Mouse (Mus musculus): ENCODE measurements around the gene Slc17a4. TPM values are rescaled to one million over a fixed set of nuclear protein-coding genes. Genes with fewer than 3 reads are reported as not detected.

The Slc17a4 gene
- polyA plus RNA-seq, 1 experiment, result not detected

- Histone ChIP-seq H3ac (ENCODE audit: control insufficient read depth, insufficient read length, low read depth) (no peak overlapping the region), H3K36me3 (ENCODE audit: control insufficient read depth, insufficient read depth) (no peaks in the 10 kb centered on the region), H3K79me2 (ENCODE audit: control insufficient read depth, insufficient read depth) (no peaks in the 10 kb centered on the region), H3K27me3 (ENCODE audit: control insufficient read depth, insufficient read depth, insufficient read length) (no peaks in the 10 kb centered on the region), H3K79me3 (ENCODE audit: low read depth) (no peaks in the 10 kb centered on the region), H3K4me3 (ENCODE audit: insufficient read depth, poor library complexity, severe bottlenecking) (no peak overlapping the region)
- no peak for TF ChIP-seq USF1 (IDR thresholded peaks at IDR 0.05; ENCODE audit: low read depth)
- TF ChIP-seq CEBPB (IDR thresholded peaks at IDR 0.05; ENCODE audit: low read depth), result no peak
- TF ChIP-seq CTCF (IDR thresholded peaks at IDR 0.05; ENCODE audit: control insufficient read depth, insufficient read depth, insufficient read length), result no peak
- no peak for TF ChIP-seq MYOG (IDR thresholded peaks at IDR 0.05; ENCODE audit: control insufficient read depth, extremely low read depth, insufficient read length)
- no peak for TF ChIP-seq MAX (IDR thresholded peaks at IDR 0.05)
- no peak for TF ChIP-seq FOSL1 (IDR thresholded peaks at IDR 0.05; ENCODE audit: insufficient read depth, low read length, poor library complexity, severe bottlenecking)
- TF ChIP-seq MYOD1 (IDR thresholded peaks at IDR 0.05; ENCODE audit: control insufficient read depth, insufficient read length, low read depth), result no peak
Observed at GRCm38 (mm10) chr13:23930461-23930860, 15.7 kb upstream of the Slc17a4 start.

GRCm38 (mm10) chr13:23928637-23929036, 13.8 kb upstream of the Slc17a4 start:
- H3K36me3 ChIP-seq (ENCODE audit: control insufficient read depth, insufficient read depth), result no peaks in the 10 kb centered on the region
- H3K79me3 ChIP-seq (ENCODE audit: low read depth), result no peaks in the 10 kb centered on the region
- no peaks in the 10 kb centered on the region for H3K27me3 ChIP-seq (ENCODE audit: control insufficient read depth, insufficient read depth, insufficient read length)
- H3K79me2 ChIP-seq (ENCODE audit: control insufficient read depth, insufficient read depth), result no peaks in the 10 kb centered on the region
- no peak for TF ChIP-seq MAX (IDR thresholded peaks at IDR 0.05)
- TF ChIP-seq FOSL1 (IDR thresholded peaks at IDR 0.05; ENCODE audit: insufficient read depth, low read length, poor library complexity, severe bottlenecking), result no peak
- no peak for TF ChIP-seq MYOD1 (IDR thresholded peaks at IDR 0.05; ENCODE audit: control insufficient read depth, insufficient read length, low read depth)
- no peak for TF ChIP-seq CEBPB (IDR thresholded peaks at IDR 0.05; ENCODE audit: low read depth)
- TF ChIP-seq CTCF (IDR thresholded peaks at IDR 0.05; ENCODE audit: control insufficient read depth, insufficient read depth, insufficient read length), result no peak
- no peak for TF ChIP-seq MYOG (IDR thresholded peaks at IDR 0.05; ENCODE audit: control insufficient read depth, extremely low read depth, insufficient read length)
- no peak for TF ChIP-seq USF1 (IDR thresholded peaks at IDR 0.05; ENCODE audit: low read depth)
- no peak overlapping the region for H3ac ChIP-seq (ENCODE audit: control insufficient read depth, insufficient read length, low read depth)
- H3K4me3 ChIP-seq (ENCODE audit: insufficient read depth, poor library complexity, severe bottlenecking), result no peak overlapping the region

- TF ChIP-seq MAX (IDR thresholded peaks at IDR 0.05) (no peak), FOSL1 (IDR thresholded peaks at IDR 0.05; ENCODE audit: insufficient read depth, low read length, poor library complexity, severe bottlenecking) (no peak), CEBPB (IDR thresholded peaks at IDR 0.05; ENCODE audit: low read depth) (no peak), USF1 (IDR thresholded peaks at IDR 0.05; ENCODE audit: low read depth) (no peak), MYOD1 (IDR thresholded peaks at IDR 0.05; ENCODE audit: control insufficient read depth, insufficient read length, low read depth) (no peak), CTCF (IDR thresholded peaks at IDR 0.05; ENCODE audit: control insufficient read depth, insufficient read depth, insufficient read length) (no peak), MYOG (IDR thresholded peaks at IDR 0.05; ENCODE audit: control insufficient read depth, extremely low read depth, insufficient read length) (no peak)
- Histone ChIP-seq H3K27me3 (ENCODE audit: control insufficient read depth, insufficient read depth, insufficient read length) (no peaks in the 10 kb centered on the region), H3K79me2 (ENCODE audit: control insufficient read depth, insufficient read depth) (no peaks in the 10 kb centered on the region), H3K36me3 (ENCODE audit: control insufficient read depth, insufficient read depth) (no peaks in the 10 kb centered on the region), H3K4me3 (ENCODE audit: insufficient read depth, poor library complexity, severe bottlenecking) (no peak overlapping the region), H3ac (ENCODE audit: control insufficient read depth, insufficient read length, low read depth) (no peak overlapping the region), H3K79me3 (ENCODE audit: low read depth) (no peaks in the 10 kb centered on the region)
Observed at GRCm38 (mm10) chr13:23925792-23926191, 11.0 kb upstream of the Slc17a4 start.

- no peak overlapping the region for H3ac ChIP-seq (ENCODE audit: control insufficient read depth, insufficient read length, low read depth)
- TF ChIP-seq MYOG (IDR thresholded peaks at IDR 0.05; ENCODE audit: control insufficient read depth, extremely low read depth, insufficient read length) (no peak), CTCF (IDR thresholded peaks at IDR 0.05; ENCODE audit: control insufficient read depth, insufficient read depth, insufficient read length) (no peak), MYOD1 (IDR thresholded peaks at IDR 0.05; ENCODE audit: control insufficient read depth, insufficient read length, low read depth) (no peak), USF1 (IDR thresholded peaks at IDR 0.05; ENCODE audit: low read depth) (no peak), FOSL1 (IDR thresholded peaks at IDR 0.05; ENCODE audit: insufficient read depth, low read length, poor library complexity, severe bottlenecking) (no peak), MAX (IDR thresholded peaks at IDR 0.05) (no peak), CEBPB (IDR thresholded peaks at IDR 0.05; ENCODE audit: low read depth) (no peak)
- no peaks in the 10 kb centered on the region for H3K27me3 ChIP-seq (ENCODE audit: control insufficient read depth, insufficient read depth, insufficient read length)
- no peaks in the 10 kb centered on the region for H3K36me3 ChIP-seq (ENCODE audit: control insufficient read depth, insufficient read depth)
- no peaks in the 10 kb centered on the region for H3K79me3 ChIP-seq (ENCODE audit: low read depth)
- no peak overlapping the region for H3K4me3 ChIP-seq (ENCODE audit: insufficient read depth, poor library complexity, severe bottlenecking)
- H3K79me2 ChIP-seq (ENCODE audit: control insufficient read depth, insufficient read depth), result no peaks in the 10 kb centered on the region
Observed at GRCm38 (mm10) chr13:23917674-23918073, 2.9 kb upstream of the Slc17a4 start.

- no peaks in the 10 kb centered on the region for H3K79me3 ChIP-seq (ENCODE audit: low read depth)
- no peak overlapping the region for H3ac ChIP-seq (ENCODE audit: control insufficient read depth, insufficient read length, low read depth)
- H3K79me2 ChIP-seq (ENCODE audit: control insufficient read depth, insufficient read depth), result no peaks in the 10 kb centered on the region
- H3K27me3 ChIP-seq (ENCODE audit: control insufficient read depth, insufficient read depth, insufficient read length), result no peaks in the 10 kb centered on the region
- peak; percentile 70 for TF ChIP-seq MYOD1 (IDR thresholded peaks at IDR 0.05; ENCODE audit: control insufficient read depth, insufficient read length, low read depth)
- no peak for TF ChIP-seq USF1 (IDR thresholded peaks at IDR 0.05; ENCODE audit: low read depth)
- no peaks in the 10 kb centered on the region for H3K36me3 ChIP-seq (ENCODE audit: control insufficient read depth, insufficient read depth)
- H3K4me3 ChIP-seq (ENCODE audit: insufficient read depth, poor library complexity, severe bottlenecking), result no peak overlapping the region
Observed at GRCm38 (mm10) chr13:23916132-23916531, 1.3 kb upstream of the Slc17a4 start.

GRCm38 (mm10) chr13:23913791-23914306, 960 bp downstream of the Slc17a4 start:
- Histone ChIP-seq H3K4me3 (ENCODE audit: insufficient read depth, poor library complexity, severe bottlenecking) (no peak overlapping the region), H3K79me2 (ENCODE audit: control insufficient read depth, insufficient read depth) (no peaks in the 10 kb centered on the region), H3K79me3 (ENCODE audit: low read depth) (no peaks in the 10 kb centered on the region), H3K27me3 (ENCODE audit: control insufficient read depth, insufficient read depth, insufficient read length) (no peaks in the 10 kb centered on the region), H3ac (ENCODE audit: control insufficient read depth, insufficient read length, low read depth) (no peak overlapping the region), H3K36me3 (ENCODE audit: control insufficient read depth, insufficient read depth) (no peaks in the 10 kb centered on the region)
- TF ChIP-seq FOSL1 (IDR thresholded peaks at IDR 0.05; ENCODE audit: insufficient read depth, low read length, poor library complexity, severe bottlenecking), result peak; percentile 33
- no peak for TF ChIP-seq USF1 (IDR thresholded peaks at IDR 0.05; ENCODE audit: low read depth)
